Mouse (Mus musculus): ENCODE results near the gene Tmtc1. TPM values are rescaled to one million over a fixed set of nuclear protein-coding genes. Genes with fewer than 3 reads are reported as not detected.

Gene Tmtc1
- polyA plus RNA-seq, 1 experiment from 2014 or later, result 2.0 TPM

DNA sequence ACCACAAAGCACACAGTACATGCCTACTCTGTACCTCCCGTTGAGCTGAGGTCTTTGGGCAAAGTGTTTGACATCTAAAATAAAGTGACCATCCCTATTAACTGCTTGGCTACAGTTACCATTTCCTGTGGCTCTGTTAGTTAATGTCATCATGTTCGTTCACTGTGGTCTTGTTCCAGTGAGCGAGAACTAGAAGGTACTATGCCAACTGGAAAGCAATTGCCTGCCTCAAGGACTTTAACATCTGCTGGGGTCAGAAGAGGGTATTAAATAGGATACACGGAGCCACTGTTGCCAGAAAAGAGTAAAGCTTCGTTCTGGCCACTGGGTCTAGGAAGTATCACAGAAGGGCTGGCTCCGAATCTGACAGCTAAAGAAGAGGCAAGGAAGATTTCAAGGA, 23.8 kb downstream of the Tmtc1 start:
- WGBS, result 77% methylated on average over 6 of the region's 6 CpGs
- Histone ChIP-seq H3K9ac (no peak overlapping the region), H3K4me3 (no peak overlapping the region), H3K36me3 (no peaks in the 10 kb centered on the region; the same call in 1 of the 2 replicates), H3K9me3 (no peaks in the 10 kb centered on the region), H3K27ac (replicated peaks) (no peak overlapping the region), H3K27me3 (replicated peaks) (no peaks in the 10 kb centered on the region), H3K4me2 (no peak overlapping the region), H3K4me1 (peaks cover 11% of the 10 kb centered on the region)
- no peak for ATAC-seq (ENCODE audit: extremely low read depth, insufficient number of reproducible peaks, low FRiP score, low TSS enrichment)

DNA sequence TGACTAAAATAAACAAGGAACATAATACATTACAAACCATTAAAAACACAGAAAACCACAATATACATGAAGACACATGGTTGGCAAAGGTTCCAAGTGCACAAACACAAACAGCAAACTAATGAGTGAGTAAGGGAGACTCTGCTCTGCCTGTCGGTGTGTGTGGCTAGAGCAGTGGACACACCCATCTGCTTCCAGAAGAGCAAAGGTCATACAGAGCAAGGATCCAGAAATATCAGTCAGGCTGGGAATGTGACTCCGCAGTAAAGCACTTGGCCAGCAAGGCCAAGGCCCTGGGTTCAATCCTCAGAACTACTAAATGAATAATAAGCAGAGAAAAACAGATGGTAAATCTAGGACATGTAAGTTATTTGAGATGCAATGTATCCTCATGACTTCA, 27.6 kb downstream of the Tmtc1 start:
- H3K4me2 ChIP-seq, result no peak overlapping the region
- H3K9ac ChIP-seq, result no peak overlapping the region
- 60% methylated on average over 2 of the region's 2 CpGs for WGBS
- ATAC-seq (ENCODE audit: extremely low read depth, insufficient number of reproducible peaks, low FRiP score, low TSS enrichment), result no peak
- H3K4me3 ChIP-seq, result no peak overlapping the region
- no peak overlapping the region for H3K27ac ChIP-seq (replicated peaks)
- no peaks in the 10 kb centered on the region for H3K27me3 ChIP-seq (replicated peaks)
- no peaks in the 10 kb centered on the region for H3K9me3 ChIP-seq
- peaks cover 12% of the 10 kb centered on the region for H3K36me3 ChIP-seq
- peaks cover 6% of the 10 kb centered on the region for H3K4me1 ChIP-seq

- peaks cover 12% of the 10 kb centered on the region for H3K36me3 ChIP-seq
- no peaks in the 10 kb centered on the region for H3K27me3 ChIP-seq (replicated peaks)
- no peak for ATAC-seq (ENCODE audit: extremely low read depth, insufficient number of reproducible peaks, low FRiP score, low TSS enrichment)
- H3K4me1 ChIP-seq, result peaks cover 9% of the 10 kb centered on the region
- H3K4me2 ChIP-seq, result no peak overlapping the region
- no peaks in the 10 kb centered on the region for H3K9me3 ChIP-seq
- no peak overlapping the region for H3K4me3 ChIP-seq
- H3K9ac ChIP-seq, result no peak overlapping the region
- no peak overlapping the region for H3K27ac ChIP-seq (replicated peaks)
Observed at GRCm38 (mm10) chr6:148413638-148414037, 30.6 kb downstream of the Tmtc1 start.

GRCm38 (mm10) chr6:148406792-148407490, 37.2 kb downstream of the Tmtc1 start:
- H3K4me3 ChIP-seq, result no peak overlapping the region
- H3K4me1 ChIP-seq, result peaks cover 19% of the 10 kb centered on the region
- no peak overlapping the region for H3K27ac ChIP-seq (replicated peaks)
- H3K9me3 ChIP-seq, result no peaks in the 10 kb centered on the region
- ATAC-seq (ENCODE audit: extremely low read depth, insufficient number of reproducible peaks, low FRiP score, low TSS enrichment), result no peak
- H3K4me2 ChIP-seq, result no peak overlapping the region
- no peaks in the 10 kb centered on the region for H3K36me3 ChIP-seq
- H3K9ac ChIP-seq, result no peak overlapping the region
- H3K27me3 ChIP-seq (replicated peaks), result no peaks in the 10 kb centered on the region
- WGBS, result 64% methylated on average over 2 of the region's 2 CpGs

DNA sequence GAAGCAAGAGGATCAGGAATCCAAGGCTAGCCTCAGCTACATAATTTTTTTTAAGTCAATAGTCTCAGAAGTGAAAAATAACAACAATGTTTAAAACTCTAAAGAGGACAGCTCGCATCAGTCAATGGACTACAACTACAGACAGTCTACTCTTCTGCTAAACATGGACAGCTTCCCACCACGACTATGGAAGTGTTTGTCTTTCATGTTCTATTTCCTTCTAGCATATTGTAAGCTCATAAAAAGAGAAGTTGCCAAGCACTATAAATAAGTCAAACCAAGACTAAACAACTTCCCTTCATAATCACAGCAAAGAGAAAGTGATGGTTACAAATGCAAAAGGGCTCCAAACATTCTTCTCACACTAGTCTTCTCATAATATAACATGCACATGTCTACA, 38.6 kb downstream of the Tmtc1 start:
- Histone ChIP-seq H3K27ac (replicated peaks) (no peak overlapping the region), H3K36me3 (no peaks in the 10 kb centered on the region), H3K9me3 (no peaks in the 10 kb centered on the region), H3K4me3 (no peak overlapping the region), H3K9ac (no peak overlapping the region), H3K4me2 (no peak overlapping the region), H3K27me3 (replicated peaks) (no peaks in the 10 kb centered on the region), H3K4me1 (peaks cover 25% of the 10 kb centered on the region)
- no peak for ATAC-seq (ENCODE audit: extremely low read depth, insufficient number of reproducible peaks, low FRiP score, low TSS enrichment)
- WGBS, result 67% methylated on average over 2 of the region's 2 CpGs

- no peak overlapping the region for H3K4me2 ChIP-seq
- ATAC-seq (ENCODE audit: extremely low read depth, insufficient number of reproducible peaks, low FRiP score, low TSS enrichment), result no peak
- peak overlapping the region; percentile 67 for H3K27ac ChIP-seq (replicated peaks)
- peaks cover 32% of the 10 kb centered on the region for H3K4me1 ChIP-seq
- no peaks in the 10 kb centered on the region for H3K9me3 ChIP-seq
- H3K36me3 ChIP-seq, result no peaks in the 10 kb centered on the region
- H3K9ac ChIP-seq, result no peak overlapping the region
- 8% methylated on average over 1 of the region's 1 CpGs for WGBS
- H3K27me3 ChIP-seq (replicated peaks), result no peaks in the 10 kb centered on the region
- H3K4me3 ChIP-seq, result no peak overlapping the region
Observed at GRCm38 (mm10) chr6:148404500-148404899, 39.7 kb downstream of the Tmtc1 start.

DNA sequence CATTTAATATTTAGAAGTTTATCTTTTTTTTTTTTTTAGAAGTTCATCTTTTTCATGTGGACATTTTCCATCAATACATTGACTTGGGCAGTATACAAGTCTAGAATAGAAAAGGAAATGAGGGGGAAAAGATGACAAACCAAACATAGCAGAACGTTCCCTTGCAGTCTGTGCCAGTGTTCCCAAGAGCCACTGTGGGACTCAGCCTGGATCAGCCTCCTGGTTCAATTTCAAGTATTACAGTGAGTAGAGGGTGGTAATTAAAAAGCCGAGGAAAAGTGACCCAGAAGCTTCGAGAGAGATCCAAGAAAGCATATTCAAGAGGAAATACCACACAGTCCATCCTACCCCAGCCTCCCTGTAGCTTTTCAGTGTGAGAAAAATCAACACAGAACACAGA, 40.4 kb downstream of the Tmtc1 start:
- Histone ChIP-seq H3K4me1 (peaks cover 34% of the 10 kb centered on the region), H3K27ac (replicated peaks) (peak overlapping the region; percentile 67; the same call in 1 of the 2 replicates), H3K9me3 (no peaks in the 10 kb centered on the region), H3K4me2 (no peak overlapping the region), H3K27me3 (replicated peaks) (no peaks in the 10 kb centered on the region), H3K4me3 (no peak overlapping the region), H3K36me3 (no peaks in the 10 kb centered on the region), H3K9ac (no peak overlapping the region)
- 68% methylated on average over 3 of the region's 3 CpGs for WGBS
- ATAC-seq (ENCODE audit: extremely low read depth, insufficient number of reproducible peaks, low FRiP score, low TSS enrichment), result no peak

DNA sequence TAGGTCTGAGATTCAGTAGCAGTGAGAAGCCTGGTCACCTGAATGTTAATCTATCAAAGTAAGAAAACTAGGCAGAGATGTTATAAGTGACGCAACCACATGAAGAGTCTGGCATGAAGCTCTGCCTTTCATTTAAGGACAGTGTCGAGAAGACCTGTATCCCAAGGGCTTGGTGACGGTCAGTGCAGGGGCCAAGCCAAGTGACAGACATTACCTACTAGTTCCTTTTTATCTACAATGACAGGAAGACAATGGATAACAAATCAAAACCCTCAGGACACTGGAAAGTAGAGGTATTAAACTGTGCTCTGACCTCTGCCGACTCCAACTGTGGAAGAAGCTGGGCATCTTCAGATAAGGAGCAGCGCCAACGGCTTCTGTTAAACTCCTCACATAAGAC, 43.2 kb downstream of the Tmtc1 start:
- Histone ChIP-seq H3K27me3 (replicated peaks) (no peaks in the 10 kb centered on the region), H3K4me2 (no peak overlapping the region), H3K4me1 (peaks cover 43% of the 10 kb centered on the region), H3K36me3 (no peaks in the 10 kb centered on the region), H3K9ac (no peak overlapping the region), H3K9me3 (no peaks in the 10 kb centered on the region), H3K27ac (replicated peaks) (no peak overlapping the region), H3K4me3 (no peak overlapping the region)
- ATAC-seq (ENCODE audit: extremely low read depth, insufficient number of reproducible peaks, low FRiP score, low TSS enrichment), result no peak
- WGBS, result 68% methylated on average over 6 of the region's 6 CpGs

DNA sequence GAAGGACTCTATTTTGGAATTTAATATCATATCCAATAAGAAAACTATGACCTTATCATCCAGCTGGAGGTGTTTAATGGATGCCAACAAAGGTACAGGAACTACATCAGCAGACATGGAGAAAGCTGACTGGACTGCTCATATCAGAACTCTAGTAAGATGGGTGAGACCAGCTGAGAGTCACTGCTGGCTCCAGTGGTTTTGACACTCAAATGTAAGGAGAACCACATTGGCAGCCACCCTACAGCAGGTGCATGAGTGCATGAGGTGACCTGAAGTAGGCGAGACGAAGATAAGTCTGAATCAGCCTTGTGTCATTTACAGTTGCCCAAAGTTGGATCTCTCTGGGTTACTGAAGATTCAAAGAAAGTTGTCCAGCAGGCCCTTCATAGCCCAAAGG, 44.6 kb downstream of the Tmtc1 start:
- H3K27ac ChIP-seq (replicated peaks), result peak overlapping the region; percentile 58
- no peaks in the 10 kb centered on the region for H3K27me3 ChIP-seq (replicated peaks)
- H3K4me3 ChIP-seq, result no peak overlapping the region
- H3K9me3 ChIP-seq, result no peaks in the 10 kb centered on the region
- no peak for ATAC-seq (ENCODE audit: extremely low read depth, insufficient number of reproducible peaks, low FRiP score, low TSS enrichment)
- no peak overlapping the region for H3K9ac ChIP-seq
- H3K4me2 ChIP-seq, result no peak overlapping the region
- no peaks in the 10 kb centered on the region for H3K36me3 ChIP-seq
- peaks cover 41% of the 10 kb centered on the region for H3K4me1 ChIP-seq
- 80% methylated on average over 2 of the region's 2 CpGs for WGBS

- ATAC-seq (ENCODE audit: extremely low read depth, insufficient number of reproducible peaks, low FRiP score, low TSS enrichment), result no peak
- 51% methylated on average over 2 of the region's 2 CpGs for WGBS
- Histone ChIP-seq H3K27me3 (replicated peaks) (no peaks in the 10 kb centered on the region), H3K4me2 (no peak overlapping the region), H3K9ac (no peak overlapping the region), H3K27ac (replicated peaks) (peak overlapping the region; percentile 58), H3K36me3 (no peaks in the 10 kb centered on the region), H3K4me1 (peaks cover 35% of the 10 kb centered on the region), H3K4me3 (no peak overlapping the region), H3K9me3 (no peaks in the 10 kb centered on the region)
Observed at GRCm38 (mm10) chr6:148398888-148399287, 45.3 kb downstream of the Tmtc1 start.

- 0 out of 2 replicates have a peak, but pooled peaks cover 4% of the 10 kb centered on the region for H3K36me3 ChIP-seq
Observed at GRCm38 (mm10) chr6:148397270-148397669, 46.9 kb downstream of the Tmtc1 start.

DNA sequence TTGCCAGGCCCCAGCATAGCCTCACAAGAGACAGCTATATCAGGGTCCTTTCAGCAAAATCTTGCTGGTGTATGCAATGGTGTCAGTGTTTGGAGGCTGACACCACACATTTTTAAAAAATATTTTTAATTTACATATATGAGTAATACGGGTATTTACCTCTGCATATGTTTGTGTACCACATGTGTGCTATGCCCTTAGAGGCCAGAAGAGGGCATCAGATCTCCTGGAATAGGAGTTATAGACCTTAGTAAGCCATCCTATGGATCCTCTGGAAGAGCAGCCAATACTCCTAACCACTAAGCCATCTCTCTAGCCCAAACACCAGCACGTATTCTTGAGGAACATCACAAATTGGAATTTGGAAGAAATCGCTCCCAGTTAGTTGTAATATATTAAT, 48.9 kb downstream of the Tmtc1 start:
- Histone ChIP-seq H3K27me3 (replicated peaks) (no peaks in the 10 kb centered on the region), H3K9ac (no peak overlapping the region), H3K4me3 (no peak overlapping the region), H3K4me1 (peaks cover 46% of the 10 kb centered on the region), H3K4me2 (no peak overlapping the region), H3K27ac (replicated peaks) (no peak overlapping the region), H3K36me3 (0 out of 2 replicates have a peak, but pooled peaks cover 4% of the 10 kb centered on the region), H3K9me3 (no peaks in the 10 kb centered on the region)
- 87% methylated on average over 3 of the region's 3 CpGs for WGBS
- ATAC-seq (ENCODE audit: extremely low read depth, insufficient number of reproducible peaks, low FRiP score, low TSS enrichment), result no peak

More at GRCm38 (mm10) chr6:148397270-148397669, 46.9 kb downstream of the Tmtc1 start:
- Histone ChIP-seq H3K9me3 (no peaks in the 10 kb centered on the region), H3K27me3 (replicated peaks) (no peaks in the 10 kb centered on the region), H3K9ac (no peak overlapping the region), H3K4me1 (peaks cover 35% of the 10 kb centered on the region), H3K27ac (replicated peaks) (no peak overlapping the region), H3K4me2 (no peak overlapping the region), H3K4me3 (no peak overlapping the region)
- WGBS, result 84% methylated on average over 5 of the region's 5 CpGs
- ATAC-seq (ENCODE audit: extremely low read depth, insufficient number of reproducible peaks, low FRiP score, low TSS enrichment), result no peak
